Mouse (Mus musculus) erythroblast, embryonic 14.5 days (primary cell): Measurements from ENCODE around the gene Cdc14a.

ENCODE experiments used
- GATA1 ChIP-seq: IDR thresholded peaks from 2 replicates; pipeline ENCODE4 v1.6.1; 2012; ENCODE audit warnings: low read length, inconsistent platforms, mixed read lengths
- TAL1 ChIP-seq: IDR thresholded peaks from 3 replicates; pipeline ENCODE4 v1.6.1; 2012; ENCODE audit warnings: low read length, inconsistent platforms, mixed read lengths

- no peak for TF ChIP-seq TAL1
- TF ChIP-seq GATA1 = no peak
Measured at GRCm38 (mm10) chr3:116409486-116409885, 14.3 kb downstream of the Cdc14a start.
